Mouse (Mus musculus): Measurements from ENCODE around the gene Nrsn2. TPM values are rescaled to one million over a fixed set of nuclear protein-coding genes. Genes with fewer than 3 reads are reported as not detected.

Nrsn2 gene
- polyA plus RNA-seq, 1 experiment = not detected

DNA sequence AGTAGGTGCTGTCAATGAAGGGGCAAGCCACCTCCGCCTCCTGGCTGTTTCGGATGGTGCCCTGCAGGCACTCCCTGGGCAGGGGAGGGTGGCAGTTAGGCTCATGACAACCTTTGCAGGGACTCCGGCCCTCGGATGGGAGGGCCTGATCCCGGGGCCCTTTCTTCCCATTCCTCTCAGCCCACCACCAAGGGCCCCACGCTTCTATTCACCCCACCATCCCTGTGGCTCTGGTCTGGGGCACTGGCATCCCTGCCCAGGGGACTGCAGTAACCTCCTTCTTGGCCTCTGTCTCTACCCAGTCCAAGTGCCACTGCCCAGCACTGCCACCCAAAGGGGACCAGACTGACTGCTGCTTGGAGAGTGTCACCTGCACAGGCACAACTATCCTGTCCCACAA lies 54.2 kb downstream of the Nrsn2 start:
- Histone ChIP-seq H3K36me3 (replicated peaks; ENCODE audit: low read length) (peaks cover 99% of the 10 kb centered on the region), H3K4me3 (replicated peaks) (no peak overlapping the region)

DNA sequence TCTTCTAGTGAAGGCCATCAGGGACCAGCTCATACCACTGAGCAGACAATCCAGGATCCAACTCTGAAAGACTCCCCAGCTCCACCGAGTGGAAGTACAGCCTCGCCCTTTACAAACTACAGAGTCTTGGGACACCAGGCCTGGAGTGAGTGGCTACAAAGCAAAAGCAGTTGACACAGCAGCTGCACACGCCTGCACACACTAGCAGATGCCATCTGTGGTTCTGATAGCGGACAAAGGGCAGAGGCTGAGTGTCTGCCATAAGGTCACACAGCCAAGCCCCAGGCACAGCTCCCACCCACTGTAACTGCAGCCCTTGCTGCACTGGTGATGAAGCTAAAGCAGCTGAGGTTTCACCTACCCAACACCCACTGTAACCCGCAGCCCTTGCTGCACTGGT lies 54.9 kb downstream of the Nrsn2 start:
- no peak for TF ChIP-seq FLI1 (IDR thresholded peaks at IDR 0.05; ENCODE audit: low read length)
- no peak for TF ChIP-seq GATA1 (IDR thresholded peaks at IDR 0.05; ENCODE audit: borderline replicate concordance, low read length)
- no peak overlapping the region for H3K4me3 ChIP-seq (replicated peaks)
- H3K4me1 ChIP-seq = peaks cover 17% of the 10 kb centered on the region; the same call in 1 of the 2 replicates
- H3K9me3 ChIP-seq = no peaks in the 10 kb centered on the region
- H3K36me3 ChIP-seq (replicated peaks; ENCODE audit: low read length) = peaks cover 99% of the 10 kb centered on the region
- H3K27me3 ChIP-seq (replicated peaks) = no peaks in the 10 kb centered on the region

More for the DNA sequence above, 54.2 kb downstream of the Nrsn2 start:
- Histone ChIP-seq H3K27me3 (replicated peaks) (no peaks in the 10 kb centered on the region), H3K9me3 (no peaks in the 10 kb centered on the region), H3K4me1 (peaks cover 23% of the 10 kb centered on the region)
- TF ChIP-seq FLI1 (IDR thresholded peaks at IDR 0.05; ENCODE audit: low read length) (no peak), GATA1 (IDR thresholded peaks at IDR 0.05; ENCODE audit: borderline replicate concordance, low read length) (no peak)

Other genes starting within 250 kb of the Nrsn2 start
- gene Tcf15, start 233.1 kb downstream of the Nrsn2 start, polyA plus RNA-seq (2012; ENCODE audit: insufficient read depth, low replicate concordance) = 1.2 TPM in 1 of 2 replicates, not detected in the other
- 3.4 and 4.4 TPM in 2 replicates for gene Csnk2a1, start 149.8 kb downstream of the Nrsn2 start, polyA plus RNA-seq (2012; ENCODE audit: insufficient read depth, low replicate concordance)
- gene Tbc1d20, start 82.8 kb downstream of the Nrsn2 start, polyA plus RNA-seq (2012; ENCODE audit: insufficient read depth, low replicate concordance) = 6.9 and 22.2 TPM in 2 replicates
- gene Rbck1, start 44.0 kb downstream of the Nrsn2 start, polyA plus RNA-seq (2012; ENCODE audit: insufficient read depth, low replicate concordance) = 152 and 308 TPM in 2 replicates
- 26.3 and 95.5 TPM in 2 replicates for gene Trib3, start 32.6 kb downstream of the Nrsn2 start, polyA plus RNA-seq (2012; ENCODE audit: insufficient read depth, low replicate concordance)
- 7.8 and 11.7 TPM in 2 replicates for gene Sox12, start 21.4 kb upstream of the Nrsn2 start, polyA plus RNA-seq (2012; ENCODE audit: insufficient read depth, low replicate concordance)
- gene Zcchc3, start 38.4 kb upstream of the Nrsn2 start, polyA plus RNA-seq (2012; ENCODE audit: insufficient read depth, low replicate concordance) = 3.6 and 7.9 TPM in 2 replicates
- gene 6820408C15Rik, start 38.9 kb upstream of the Nrsn2 start, polyA plus RNA-seq (2012; ENCODE audit: insufficient read depth, low replicate concordance) = not detected in 2 replicates
- not detected in 2 replicates for gene Defb23, start 88.0 kb upstream of the Nrsn2 start, polyA plus RNA-seq (2012; ENCODE audit: insufficient read depth, low replicate concordance)
- not detected in 2 replicates for gene Defb20, start 100.4 kb upstream of the Nrsn2 start, polyA plus RNA-seq (2012; ENCODE audit: insufficient read depth, low replicate concordance)
- not detected in 2 replicates for gene Defb22, start 113.5 kb upstream of the Nrsn2 start, polyA plus RNA-seq (2012; ENCODE audit: insufficient read depth, low replicate concordance)
- gene Defb26, start 135.1 kb upstream of the Nrsn2 start, polyA plus RNA-seq (2012; ENCODE audit: insufficient read depth, low replicate concordance) = not detected in 2 replicates
- not detected in 2 replicates for gene Defb28, start 141.6 kb upstream of the Nrsn2 start, polyA plus RNA-seq (2012; ENCODE audit: insufficient read depth, low replicate concordance)
- gene Defb29, start 163.5 kb upstream of the Nrsn2 start, polyA plus RNA-seq (2012; ENCODE audit: insufficient read depth, low replicate concordance) = not detected in 2 replicates
- gene Gm17416, start 192.7 kb upstream of the Nrsn2 start, polyA plus RNA-seq (2012; ENCODE audit: insufficient read depth, low replicate concordance) = not detected in 2 replicates
- not detected in 2 replicates for gene Defb21, start 196.1 kb upstream of the Nrsn2 start, polyA plus RNA-seq (2012; ENCODE audit: insufficient read depth, low replicate concordance)
- gene Defb19, start 203.7 kb upstream of the Nrsn2 start, polyA plus RNA-seq (2012; ENCODE audit: insufficient read depth, low replicate concordance) = not detected in 2 replicates
- gene Defb45, start 222.8 kb upstream of the Nrsn2 start, polyA plus RNA-seq (2012; ENCODE audit: insufficient read depth, low replicate concordance) = not detected in 2 replicates
- gene Defb36, start 227.7 kb upstream of the Nrsn2 start, polyA plus RNA-seq (2012; ENCODE audit: insufficient read depth, low replicate concordance) = not detected in 2 replicates
- not detected in 2 replicates for gene Defb25, start 246.4 kb upstream of the Nrsn2 start, polyA plus RNA-seq (2012; ENCODE audit: insufficient read depth, low replicate concordance)

Measured in megakaryocyte, embryonic 14.5 days (primary cell).